Mouse (Mus musculus): ENCODE results near the gene Fstl3. TPM values are rescaled to one million over a fixed set of nuclear protein-coding genes. Genes with fewer than 3 reads are reported as not detected.

Gene Fstl3
- polyA plus RNA-seq, 1 experiment: 5.8 TPM

- no peaks in the 10 kb centered on the region for H3K36me3 ChIP-seq (ENCODE audit: control insufficient read depth, insufficient read depth, low read length)
- H3K4me1 ChIP-seq (ENCODE audit: control insufficient read depth, insufficient read depth, insufficient read length): peaks cover 9% of the 10 kb centered on the region
- WGBS: 77% methylated on average over 27 of the region's 27 CpGs
- TF ChIP-seq POLR2A (IDR thresholded peaks at IDR 0.05; ENCODE audit: low read depth, low read length) (no peak), CTCF (IDR thresholded peaks at IDR 0.05; ENCODE audit: extremely low read depth, insufficient read depth, insufficient read length, insufficient replicate concordance) (peak; percentile 30; the same call in 1 of the 2 replicates)
- H3K27ac ChIP-seq (ENCODE audit: insufficient read depth, low read length): no peak overlapping the region
- no peak overlapping the region for H3K4me3 ChIP-seq (ENCODE audit: extremely low read depth, insufficient read depth, insufficient read length)
- no peaks in the 10 kb centered on the region for H3K27me3 ChIP-seq (ENCODE audit: control insufficient read depth, insufficient read depth, low read length)
- DNase-seq (ENCODE audit: low read depth in 1 of 2, low spot score in 2 of 2): peak in 1 of 2 experiments; percentile 33
These were observed 7.1 kb downstream of the Fstl3 start for GRCm38 (mm10) chr10:79783920-79784800.

GRCm38 (mm10) chr10:79788386-79789158 lies 11.5 kb downstream of the Fstl3 start:
- Histone ChIP-seq H3K27ac (ENCODE audit: insufficient read depth, low read length) (no peak overlapping the region), H3K4me1 (ENCODE audit: control insufficient read depth, insufficient read depth, insufficient read length) (no peaks in the 10 kb centered on the region), H3K27me3 (ENCODE audit: control insufficient read depth, insufficient read depth, low read length) (no peaks in the 10 kb centered on the region), H3K4me3 (ENCODE audit: extremely low read depth, insufficient read depth, insufficient read length) (no peak overlapping the region), H3K36me3 (ENCODE audit: control insufficient read depth, insufficient read depth, low read length) (no peaks in the 10 kb centered on the region)
- 4% methylated on average over 7 of the region's 7 CpGs for WGBS
- TF ChIP-seq CTCF (IDR thresholded peaks at IDR 0.05; ENCODE audit: extremely low read depth, insufficient read depth, insufficient read length, insufficient replicate concordance) (peak; percentile 57; the same call in 1 of the 2 replicates), POLR2A (IDR thresholded peaks at IDR 0.05; ENCODE audit: low read depth, low read length) (no peak)
- peak; percentile 60 to 71 for DNase-seq (ENCODE audit: low read depth in 1 of 2, low spot score in 2 of 2)

GRCm38 (mm10) chr10:79789581-79789980 lies 12.5 kb downstream of the Fstl3 start:
- H3K36me3 ChIP-seq (ENCODE audit: control insufficient read depth, insufficient read depth, low read length): no peaks in the 10 kb centered on the region
- no peak for DNase-seq (ENCODE audit: low read depth in 1 of 2, low spot score in 2 of 2)
- no peak overlapping the region for H3K27ac ChIP-seq (ENCODE audit: insufficient read depth, low read length)
- H3K27me3 ChIP-seq (ENCODE audit: control insufficient read depth, insufficient read depth, low read length): no peaks in the 10 kb centered on the region
- no peaks in the 10 kb centered on the region; the same call in 1 of the 2 replicates for H3K4me1 ChIP-seq (ENCODE audit: control insufficient read depth, insufficient read depth, insufficient read length)
- 60% methylated on average over 2 of the region's 2 CpGs for WGBS
- no peak overlapping the region for H3K4me3 ChIP-seq (ENCODE audit: extremely low read depth, insufficient read depth, insufficient read length)
- TF ChIP-seq POLR2A (IDR thresholded peaks at IDR 0.05; ENCODE audit: low read depth, low read length): no peak
- TF ChIP-seq CTCF (IDR thresholded peaks at IDR 0.05; ENCODE audit: extremely low read depth, insufficient read depth, insufficient read length, insufficient replicate concordance): no peak

- TF ChIP-seq CTCF (IDR thresholded peaks at IDR 0.05; ENCODE audit: extremely low read depth, insufficient read depth, insufficient read length, insufficient replicate concordance): no peak
- TF ChIP-seq POLR2A (IDR thresholded peaks at IDR 0.05; ENCODE audit: low read depth, low read length): no peak
- no peak for DNase-seq (ENCODE audit: low read depth in 1 of 2, low spot score in 2 of 2)
- no peak within 1 kb of the TSS for H3K27ac ChIP-seq (ENCODE audit: insufficient read depth, low read length)
- no peaks in the 10 kb centered on the region for H3K27me3 ChIP-seq (ENCODE audit: control insufficient read depth, insufficient read depth, low read length)
- WGBS: 74% methylated on average over 4 of the region's 4 CpGs
- H3K4me3 ChIP-seq (ENCODE audit: extremely low read depth, insufficient read depth, insufficient read length): no peak within 1 kb of the TSS
- H3K4me1 ChIP-seq (ENCODE audit: control insufficient read depth, insufficient read depth, insufficient read length): peaks cover 2% of the 10 kb centered on the region
- H3K36me3 ChIP-seq (ENCODE audit: control insufficient read depth, insufficient read depth, low read length): no peaks in the 10 kb centered on the region
These were observed 13.8 kb downstream of the Fstl3 start, which contains the start of gene Prss57 for GRCm38 (mm10) chr10:79790861-79791260. Gene Prss57 (minus strand): TSS chr10:79790961.

DNA sequence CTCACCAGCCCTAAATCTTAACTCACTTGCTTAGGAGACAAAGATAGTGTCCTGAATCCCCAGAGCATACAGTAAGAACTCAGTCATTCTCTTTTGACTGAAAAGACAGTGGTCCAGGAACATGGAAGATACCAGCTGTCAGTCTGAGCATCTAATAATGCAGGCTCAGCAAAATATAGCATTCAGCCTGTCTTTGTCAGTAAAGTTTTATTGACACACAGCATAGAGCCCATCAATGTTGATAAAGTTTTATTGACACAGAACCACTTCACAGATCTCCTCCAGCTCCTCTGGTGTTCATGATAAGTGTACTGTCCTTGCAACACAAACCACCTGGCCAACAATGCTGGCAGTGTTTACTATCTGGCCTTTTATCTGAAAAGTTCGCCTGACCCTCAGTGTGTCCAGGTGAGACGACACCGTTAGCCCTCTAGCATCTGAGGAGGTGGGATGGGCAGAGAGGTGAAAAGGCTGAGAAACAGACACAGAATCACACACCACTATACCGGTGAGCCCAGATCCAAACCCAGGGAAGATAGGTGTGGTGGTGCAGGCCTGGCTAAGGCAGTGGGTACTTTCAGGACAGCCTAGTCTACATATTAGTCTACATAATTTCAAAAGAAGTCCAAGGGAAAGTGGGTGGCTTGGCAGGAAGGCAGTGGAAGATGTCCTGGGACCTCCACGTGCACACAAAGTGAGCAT lies 15.4 kb downstream of the Fstl3 start:
- H3K27ac ChIP-seq (ENCODE audit: insufficient read depth, low read length): no peak overlapping the region
- no peaks in the 10 kb centered on the region for H3K27me3 ChIP-seq (ENCODE audit: control insufficient read depth, insufficient read depth, low read length)
- H3K4me3 ChIP-seq (ENCODE audit: extremely low read depth, insufficient read depth, insufficient read length): no peak overlapping the region
- WGBS: 88% methylated on average over 5 of the region's 5 CpGs
- H3K4me1 ChIP-seq (ENCODE audit: control insufficient read depth, insufficient read depth, insufficient read length): peaks cover 2% of the 10 kb centered on the region
- DNase-seq (ENCODE audit: low read depth in 1 of 2, low spot score in 2 of 2): no peak
- TF ChIP-seq POLR2A (IDR thresholded peaks at IDR 0.05; ENCODE audit: low read depth, low read length): no peak
- no peak for TF ChIP-seq CTCF (IDR thresholded peaks at IDR 0.05; ENCODE audit: extremely low read depth, insufficient read depth, insufficient read length, insufficient replicate concordance)
- no peaks in the 10 kb centered on the region for H3K36me3 ChIP-seq (ENCODE audit: control insufficient read depth, insufficient read depth, low read length)

GRCm38 (mm10) chr10:79793051-79793737 lies 16.1 kb downstream of the Fstl3 start, which contains the start of gene Palm:
Gene Palm (plus strand): TSS chr10:79793572.
- Histone ChIP-seq H3K27ac (ENCODE audit: insufficient read depth, low read length) (no peak within 1 kb of the TSS), H3K36me3 (ENCODE audit: control insufficient read depth, insufficient read depth, low read length) (no peaks in the 10 kb centered on the region), H3K4me3 (ENCODE audit: extremely low read depth, insufficient read depth, insufficient read length) (peak within 1 kb of the TSS; percentile 64), H3K4me1 (ENCODE audit: control insufficient read depth, insufficient read depth, insufficient read length) (peaks cover 5% of the 10 kb centered on the region), H3K27me3 (ENCODE audit: control insufficient read depth, insufficient read depth, low read length) (no peaks in the 10 kb centered on the region)
- 8% methylated on average over 36 of the region's 51 CpGs for WGBS
- DNase-seq (ENCODE audit: low read depth in 1 of 2, low spot score in 2 of 2): peak; percentile 25 to 63
- TF ChIP-seq POLR2A (IDR thresholded peaks at IDR 0.05; ENCODE audit: low read depth, low read length) (no peak), CTCF (IDR thresholded peaks at IDR 0.05; ENCODE audit: extremely low read depth, insufficient read depth, insufficient read length, insufficient replicate concordance) (peak; percentile 84)
